Mouse (Mus musculus): ENCODE measurements around the gene Hmcn1.

GRCm38 (mm10) chr1:150570562-150571156, 422.6 kb downstream of the Hmcn1 start:
- TF ChIP-seq CTCF (IDR thresholded peaks at IDR 0.05; ENCODE audit: control insufficient read depth, insufficient read depth, insufficient read length) (no peak), MAX (IDR thresholded peaks at IDR 0.05) (no peak), CEBPB (IDR thresholded peaks at IDR 0.05; ENCODE audit: low read depth) (no peak), USF1 (IDR thresholded peaks at IDR 0.05; ENCODE audit: low read depth) (no peak), FOSL1 (IDR thresholded peaks at IDR 0.05; ENCODE audit: insufficient read depth, low read length, poor library complexity, severe bottlenecking) (no peak), MYOD1 (IDR thresholded peaks at IDR 0.05; ENCODE audit: control insufficient read depth, insufficient read length, low read depth) (no peak)
